ENCODE assay signal across 8 mouse cellular contexts in genomic region chr7:89979432-89980130, GRCm38 (mm10). TPM values are rescaled to one million over a fixed set of nuclear protein-coding genes. Genes with fewer than 3 reads are reported as not detected.
DNase-seq lines count a peak whose midpoint lies in the region; ATAC-seq and TF ChIP-seq lines count a peak whose summit lies in the region.

No protein-coding gene starts in this region.

- peaks cover 9% of the 10 kb centered on the region for H3K36me3 ChIP-seq in heart, embryonic 11.5 days (ENCODE audit: control insufficient read depth, insufficient read depth, low read length)
- peaks cover 12 to 21% of the 10 kb centered on the region in 2 experiments for H3K36me3 ChIP-seq in MEL (ENCODE audit: control insufficient read depth in 1 of 2, insufficient read depth in 2 of 2, low read length in 2 of 2)
- peaks cover 38% of the 10 kb centered on the region for H3K36me3 ChIP-seq in erythroblast, embryonic 14.5 days (ENCODE audit: control insufficient read depth)
- peaks cover 4% of the 10 kb centered on the region; the same call in 1 of the 2 replicates for H3K36me3 ChIP-seq in limb, embryonic 11.5 days (ENCODE audit: control insufficient read depth, insufficient read depth, low read length)
- peaks cover 6% of the 10 kb centered on the region; the same call in 1 of the 2 replicates for H3K36me3 ChIP-seq in neural tube, embryonic 14.5 days (ENCODE audit: control insufficient read depth, insufficient read depth, low read length)

- H3K27me3 ChIP-seq in heart, embryonic 11.5 days (ENCODE audit: control insufficient read depth, insufficient read depth, low read length): no peaks in the 10 kb centered on the region
- H3K27me3 ChIP-seq in MEL (ENCODE audit: control insufficient read depth in 1 of 2, insufficient read depth in 2 of 2, low read length in 2 of 2): no peaks in the 10 kb centered on the region
- no peaks in the 10 kb centered on the region for H3K27me3 ChIP-seq in erythroblast, embryonic 14.5 days (ENCODE audit: control insufficient read depth)
- no peaks in the 10 kb centered on the region for H3K27me3 ChIP-seq in limb, embryonic 11.5 days (ENCODE audit: control insufficient read depth, insufficient read depth, low read length)
- no peaks in the 10 kb centered on the region for H3K27me3 ChIP-seq in neural tube, embryonic 14.5 days (ENCODE audit: control insufficient read depth, insufficient read depth, low read length)

- TF ChIP-seq RAD21 in MEL (IDR thresholded peaks at IDR 0.05; ENCODE audit: low read depth, low read length): no peak

- no peak for TF ChIP-seq POLR2A in MEL (IDR thresholded peaks at IDR 0.05; ENCODE audit: control insufficient read depth in 1 of 2, insufficient read depth in 1 of 2, low read depth in 1 of 2, low read length in 2 of 2, poor library complexity in 1 of 2)

- no peak for ATAC-seq in heart, embryonic 11.5 days (replicated peaks; ENCODE audit: insufficient number of reproducible peaks, low FRiP score, low TSS enrichment)
- ATAC-seq in limb, embryonic 11.5 days (ENCODE audit: insufficient number of reproducible peaks, low FRiP score, low TSS enrichment, low read depth): no peak
- ATAC-seq in neural tube, embryonic 14.5 days (ENCODE audit: low read depth): no peak

- H3K9me3 ChIP-seq in heart, embryonic 11.5 days (replicated peaks; ENCODE audit: control insufficient read depth, low read length): no peaks in the 10 kb centered on the region
- H3K9me3 ChIP-seq in MEL (replicated peaks; ENCODE audit: insufficient read depth, low read length): no peaks in the 10 kb centered on the region
- no peaks in the 10 kb centered on the region for H3K9me3 ChIP-seq in erythroblast, embryonic 14.5 days (ENCODE audit: control insufficient read depth, low read length)
- H3K9me3 ChIP-seq in limb, embryonic 11.5 days (ENCODE audit: control insufficient read depth, low read length): no peaks in the 10 kb centered on the region
- H3K9me3 ChIP-seq in neural tube, embryonic 14.5 days (ENCODE audit: control insufficient read depth, low read length): no peaks in the 10 kb centered on the region

- 0 out of 4 replicates have a peak, but pooled peaks of 1 of the 2 experiments have one; percentile 13 for TF ChIP-seq EP300 in MEL (IDR thresholded peaks at IDR 0.05; ENCODE audit: low read depth in 1 of 2, low read length in 2 of 2)

- H3K4me2 ChIP-seq in heart, embryonic 11.5 days: peak overlapping the region; percentile 72
- peak overlapping the region; percentile 44 for H3K4me2 ChIP-seq in limb, embryonic 11.5 days (ENCODE audit: low read depth, severe bottlenecking)
- H3K4me2 ChIP-seq in neural tube, embryonic 14.5 days (ENCODE audit: low read depth, low read length): peak overlapping the region; percentile 92

- H3K27ac ChIP-seq in heart, embryonic 11.5 days (ENCODE audit: low read depth, low read length): peak overlapping the region; percentile 98
- H3K27ac ChIP-seq in MEL (ENCODE audit: control insufficient read depth, low read depth, low read length): peak overlapping the region; percentile 97
- peak overlapping the region; percentile 99 for H3K27ac ChIP-seq in limb, embryonic 11.5 days (replicated peaks; ENCODE audit: low read depth, low read length)
- H3K27ac ChIP-seq in neural tube, embryonic 14.5 days (ENCODE audit: low read depth, low read length): peak overlapping the region; percentile 96; the same call in 1 of the 2 replicates

- H3K4me1 ChIP-seq in heart, embryonic 11.5 days (ENCODE audit: control insufficient read depth, insufficient read depth, low read length): peaks cover 7% of the 10 kb centered on the region; the same call in 1 of the 2 replicates
- H3K4me1 ChIP-seq in MEL (ENCODE audit: control insufficient read depth in 1 of 2, insufficient read depth in 2 of 2, low read length in 2 of 2): peaks cover 5 to 8% of the 10 kb centered on the region in 2 experiments; a peak in 3 of 4 replicates
- peaks cover 36% of the 10 kb centered on the region for H3K4me1 ChIP-seq in erythroblast, embryonic 14.5 days (ENCODE audit: control insufficient read depth)
- peaks cover 5% of the 10 kb centered on the region; the same call in 1 of the 2 replicates for H3K4me1 ChIP-seq in limb, embryonic 11.5 days (ENCODE audit: control insufficient read depth, insufficient read depth, low read length)
- H3K4me1 ChIP-seq in neural tube, embryonic 14.5 days (ENCODE audit: control insufficient read depth, insufficient read depth, low read length): peaks cover 8% of the 10 kb centered on the region

- intact Hi-C loops in heart, postnatal 25 days (cut with DNase I): loop anchor here (2.0 to 5.0 kb wide), 2 partner anchors 39 to 448 kb away; partner anchors contain the start of genes Ccdc89 and Hikeshi
- intact Hi-C loops in left cerebral cortex, postnatal 36 days (cut with DNase I): loop anchor here (5.0 to 10.0 kb wide), 2 partner anchors 153 to 445 kb away; partner anchors contain the start of genes Ccdc89 and Picalm

- no peak for TF ChIP-seq CTCF in MEL (IDR thresholded peaks at IDR 0.05 in 2 of 3, conservative IDR thresholded peaks at IDR 0.05 in 1 of 3; ENCODE audit: control insufficient read depth in 1 of 3, insufficient read depth in 1 of 3, low read depth in 2 of 3, low read length in 3 of 3, poor library complexity in 1 of 3, severe bottlenecking in 1 of 3)

- DNase-seq in heart, postnatal 25 days (ENCODE audit: low spot score): no peak
- DNase-seq in MEL (ENCODE audit: low read depth, low spot score): peak; percentile 79
- DNase-seq in limb, embryonic 11.5 days (ENCODE audit: low spot score): no peak
- no peak for DNase-seq in gastrocnemius, adult 8-10 months (ENCODE audit: low spot score in 2 of 2)
- DNase-seq in left cerebral cortex, postnatal 36 days (ENCODE audit: low spot score in 2 of 2): no peak

- peaks cover 27% of the 10 kb centered on the region for H3K79me2 ChIP-seq in MEL (ENCODE audit: control insufficient read depth, insufficient read depth, low read length, poor library complexity)

- H3K9ac ChIP-seq in heart, embryonic 11.5 days (ENCODE audit: low read depth, low read length): peak overlapping the region; percentile 88
- H3K9ac ChIP-seq in MEL (ENCODE audit: control insufficient read depth, low read depth, low read length, poor library complexity, severe bottlenecking): peak overlapping the region; percentile 96
- H3K9ac ChIP-seq in limb, embryonic 11.5 days (ENCODE audit: low read length): peak overlapping the region; percentile 93
- H3K9ac ChIP-seq in neural tube, embryonic 14.5 days (replicated peaks; ENCODE audit: low read depth, low read length): peak overlapping the region; percentile 52

- H3K4me3 ChIP-seq in heart, embryonic 11.5 days (ENCODE audit: low read depth, low read length): peak overlapping the region; percentile 62
- H3K4me3 ChIP-seq in MEL (ENCODE audit: control insufficient read depth in 1 of 2, insufficient read depth in 1 of 2, low read depth in 2 of 2, low read length in 2 of 2): peak overlapping the region; percentile 80 to 86
- peak overlapping the region; percentile 100 for H3K4me3 ChIP-seq in erythroblast, embryonic 14.5 days (replicated peaks)
- peak overlapping the region; percentile 80 for H3K4me3 ChIP-seq in limb, embryonic 11.5 days (ENCODE audit: low read depth, low read length)
- H3K4me3 ChIP-seq in neural tube, embryonic 14.5 days (ENCODE audit: low read depth, low read length): peak overlapping the region; percentile 46

- WGBS in heart, embryonic 11.5 days (ENCODE audit: insufficient replicate concordance): 5% methylated on average over 23 of the region's 23 CpGs
- 5% methylated on average over 23 of the region's 23 CpGs for WGBS in limb, embryonic 11.5 days
- 4% methylated on average over 23 of the region's 23 CpGs for WGBS in neural tube, embryonic 14.5 days

TF ChIP-seq in MEL, 35 proteins besides CTCF, POLR2A, EP300 and RAD21 (continues in another document):
- TF ChIP-seq POLR2AphosphoS5 (IDR thresholded peaks at IDR 0.05; ENCODE audit: borderline replicate concordance, low read depth, low read length) (no peak), ZNF384 (IDR thresholded peaks at IDR 0.05; ENCODE audit: low read depth, low read length) (peak; percentile 98), ETS1 (IDR thresholded peaks at IDR 0.05; ENCODE audit: low read depth, low read length) (peak; percentile 45), ZC3H11A (IDR thresholded peaks at IDR 0.05; ENCODE audit: low read depth, low read length) (no peak), RCOR1 (IDR thresholded peaks at IDR 0.05; ENCODE audit: low read depth, low read length) (no peak), NELFE (IDR thresholded peaks at IDR 0.05; ENCODE audit: low read depth, low read length) (no peak), ZKSCAN1 (IDR thresholded peaks at IDR 0.05; ENCODE audit: low read depth, low read length) (no peak), POLR2AphosphoS2 (IDR thresholded peaks at IDR 0.05; ENCODE audit: low read length) (no peak), NRF1 (IDR thresholded peaks at IDR 0.05; ENCODE audit: insufficient read depth, low read depth, low read length, poor library complexity, severe bottlenecking) (no peak), TCF12 (IDR thresholded peaks at IDR 0.05; ENCODE audit: low read depth, low read length) (0 out of 2 replicates have a peak, but pooled peaks have one; percentile 20)

RNA-seq across cellular contexts. Expression of gene Eed, which starts 1.2 kb away (rescaled TPM):
- polyA plus RNA-seq in heart, embryonic 11.5 days (2014; fragmentation: Nextera tagmentation; extraction: Ambion mirVana): 49.7 and 52.7 TPM in 2 replicates
- 10 to 100 TPM; 22.3 to 28.0 TPM for total RNA-seq in heart, postnatal 25 days (2021)
- total RNA-seq in MEL (2012; rRNA removed): 94.3 and 98.1 TPM in 2 replicates
- polyA plus RNA-seq in MEL (2012; ENCODE audit: insufficient read depth in 1 of 2, insufficient read length in 2 of 2, low read depth in 1 of 2, low replicate concordance in 2 of 2, missing spikeins in 1 of 2): 100 to 1,000 TPM; 166 to 668 TPM
- polyA plus RNA-seq in erythroblast, embryonic 14.5 days (2012): 4.5 and 5.0 TPM in 2 replicates
- 93.3 and 98.1 TPM in 2 replicates for polyA plus RNA-seq in limb, embryonic 11.5 days (2014; fragmentation: Nextera tagmentation; extraction: Ambion mirVana)
- 30.3 and 32.9 TPM in 2 replicates for polyA plus RNA-seq in neural tube, embryonic 14.5 days (2014; fragmentation: Nextera tagmentation; extraction: Ambion mirVana)
- total RNA-seq in gastrocnemius, adult 8-10 months (2022): 10 to 100 TPM; 18.6 to 34.8 (median 26.6) TPM
- 10 to 100 TPM; 27.6 to 47.0 TPM for total RNA-seq in left cerebral cortex, postnatal 36 days (2021)

RNA-seq across cellular contexts. Expression of gene Hikeshi, which starts 38.6 kb away (rescaled TPM):
- polyA plus RNA-seq in heart, embryonic 11.5 days (2014; fragmentation: Nextera tagmentation; extraction: Ambion mirVana): 116 and 122 TPM in 2 replicates
- 10 to 100 TPM; 72.7 to 80.1 TPM for total RNA-seq in heart, postnatal 25 days (2021)
- 61.4 and 83.0 TPM in 2 replicates for total RNA-seq in MEL (2012; rRNA removed)
- polyA plus RNA-seq in MEL (2012; ENCODE audit: insufficient read depth in 1 of 2, insufficient read length in 2 of 2, low read depth in 1 of 2, low replicate concordance in 2 of 2, missing spikeins in 1 of 2): 100 to 1,000 TPM in 1 of 2 experiments, not detected in 1; 123 TPM
- 1.1 and 2.1 TPM in 2 replicates for polyA plus RNA-seq in erythroblast, embryonic 14.5 days (2012)
- 125 and 149 TPM in 2 replicates for polyA plus RNA-seq in limb, embryonic 11.5 days (2014; fragmentation: Nextera tagmentation; extraction: Ambion mirVana)
- 138 and 155 TPM in 2 replicates for polyA plus RNA-seq in neural tube, embryonic 14.5 days (2014; fragmentation: Nextera tagmentation; extraction: Ambion mirVana)
- 100 to 1,000 TPM; 127 to 172 (median 151) TPM for total RNA-seq in gastrocnemius, adult 8-10 months (2022)
- total RNA-seq in left cerebral cortex, postnatal 36 days (2021): 10 to 100 TPM; 93.2 to 99.4 TPM

Comparison
In these comparisons a context has a peak if more than half of its experiments do, and no peak if none do; other contexts are left out.
1. H3K4me3 ChIP-seq: peak in every context shown above with its lines; median percentile 100 in erythroblast, embryonic 14.5 days; 83 in MEL; 80 in limb, embryonic 11.5 days; 62 in heart, embryonic 11.5 days; 46 in neural tube, embryonic 14.5 days.
2. RNA of gene Hikeshi, which starts 38.6 kb away (polyA plus RNA-seq): 125 to 149 TPM in limb, embryonic 11.5 days, 138 to 155 TPM in neural tube, embryonic 14.5 days, 123 TPM in MEL and 116 to 122 TPM in heart, embryonic 11.5 days; 1.1 to 2.1 TPM in erythroblast, embryonic 14.5 days; every median in the first group is over 10 times any median in the second.
3. Peak in every context shown above with its lines, with median percentiles within 50 percentile points of each other: H3K27ac ChIP-seq, H3K4me2 ChIP-seq and H3K9ac ChIP-seq.